Mouse (Mus musculus) kidney, adult 2 months (tissue): ENCODE measurements at regions not wholly inside any gene's neighbourhood (a gene's known extent, or its start where the extent isn't known, plus 50 kb on each side); places are given as distances from the start of the nearest gene placed in this dataset.

ENCODE experiments used
- CTCF ChIP-seq: fragments of 200-500 bp; conservative IDR thresholded peaks from 2 replicates; pipeline ENCODE4 v1.5.1; 2011; ENCODE audit warnings: low read depth, mild to moderate bottlenecking, control low read depth, low read length, moderate library complexity, mixed read lengths; ENCODE audit not compliant: insufficient read depth, insufficient read length
- POLR2A ChIP-seq: fragments of 200-500 bp; IDR thresholded peaks from one replicate; pipeline ENCODE4 v1.6.1; 2011; ENCODE audit warnings: low read depth, low read length, control low read depth

GRCm38 (mm10) chr10:99534237-99534636 lies 225.2 kb downstream of the Csl start:
- TF ChIP-seq CTCF (no peak), POLR2A (no peak)
